Mouse (Mus musculus) mouse embryonic stem cell (cell line): ENCODE data around the gene Trpm7.

Source experiments
- in situ Hi-C, 2 experiments: fragments of 300-500 bp; cut with MboI; formaldehyde crosslinking; loops; 1 replicate in 1 of 2; 3 replicates in 1 of 2; pipeline ENCODE4 v1.14.3; 2019 to 2020; ENCODE audit warnings: low sequenced_read_pairs in 2 of 2, low pct_unique_long_range_greater_than_20kb in 1 of 2, mixed read lengths in 1 of 2; ENCODE audit not compliant: unreplicated experiment in 1 of 2

Trpm7 gene

DNA sequence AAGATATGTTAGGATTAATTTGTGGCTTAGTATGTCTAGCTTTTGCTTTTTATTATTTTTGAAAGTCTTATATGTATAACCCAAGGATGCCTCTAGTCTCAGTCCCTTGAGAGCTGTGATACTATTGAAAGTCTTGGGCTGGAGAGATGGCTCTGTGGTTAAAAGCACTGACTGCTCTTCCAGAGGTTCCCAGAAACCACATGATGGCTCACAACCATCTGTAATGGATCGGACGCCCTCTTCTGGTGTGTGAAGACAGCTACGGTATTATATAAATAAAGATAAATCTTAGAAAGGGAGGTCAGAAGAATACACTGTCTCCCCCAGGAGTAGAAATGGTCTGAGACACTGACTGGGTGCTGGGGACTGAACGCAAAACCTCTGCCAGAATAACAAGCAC, 31.3 kb downstream of the Trpm7 start:
- in situ Hi-C loops: loop anchor here in 1 of 2 experiments (10.0 kb wide), 1 partner anchor 370 kb away; no protein-coding TSS in a partner anchor

DNA sequence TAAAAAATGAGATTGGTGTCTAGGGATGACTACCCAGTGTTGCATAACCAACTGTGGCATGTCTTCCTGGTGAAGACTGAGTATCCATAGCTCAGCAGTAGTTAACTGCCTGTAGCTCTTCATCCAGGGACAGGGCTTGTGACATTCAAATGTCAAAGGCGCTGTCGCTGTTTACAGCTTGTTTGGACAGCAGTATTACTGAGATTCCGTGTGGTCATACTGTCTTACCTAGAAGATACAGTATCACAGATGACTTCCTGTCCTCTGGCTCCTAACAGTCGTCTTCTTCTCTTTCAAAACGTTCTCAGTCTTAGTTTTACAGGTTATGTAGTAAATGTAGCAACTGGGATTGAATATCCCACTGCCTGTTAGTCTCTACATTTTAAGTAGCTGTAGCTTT, 37.2 kb downstream of the Trpm7 start:
- in situ Hi-C loops: no loop called here

DNA sequence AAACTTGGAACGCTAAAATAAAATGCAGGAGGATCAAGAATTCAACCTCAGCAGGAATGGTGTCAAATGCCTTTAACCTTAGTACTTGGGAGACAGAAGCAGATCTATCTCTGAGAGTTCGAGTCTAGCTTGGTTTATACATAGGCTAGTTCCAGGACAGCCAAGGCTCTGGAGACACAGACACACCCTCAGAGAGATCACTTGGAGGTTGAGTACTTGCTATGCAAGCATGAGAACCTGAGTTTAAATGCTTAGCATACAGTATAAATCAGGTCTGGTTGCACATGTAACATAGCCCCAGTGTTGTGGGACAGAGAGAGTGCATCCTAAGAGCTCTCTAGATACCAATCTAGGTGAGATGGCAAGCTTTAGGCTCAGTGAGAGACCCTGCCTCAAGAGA, 58.6 kb downstream of the Trpm7 start:
- in situ Hi-C loops: loop anchor here in 1 of 2 experiments (25.0 kb wide), 1 partner anchor 995 kb away; no protein-coding TSS in a partner anchor

DNA sequence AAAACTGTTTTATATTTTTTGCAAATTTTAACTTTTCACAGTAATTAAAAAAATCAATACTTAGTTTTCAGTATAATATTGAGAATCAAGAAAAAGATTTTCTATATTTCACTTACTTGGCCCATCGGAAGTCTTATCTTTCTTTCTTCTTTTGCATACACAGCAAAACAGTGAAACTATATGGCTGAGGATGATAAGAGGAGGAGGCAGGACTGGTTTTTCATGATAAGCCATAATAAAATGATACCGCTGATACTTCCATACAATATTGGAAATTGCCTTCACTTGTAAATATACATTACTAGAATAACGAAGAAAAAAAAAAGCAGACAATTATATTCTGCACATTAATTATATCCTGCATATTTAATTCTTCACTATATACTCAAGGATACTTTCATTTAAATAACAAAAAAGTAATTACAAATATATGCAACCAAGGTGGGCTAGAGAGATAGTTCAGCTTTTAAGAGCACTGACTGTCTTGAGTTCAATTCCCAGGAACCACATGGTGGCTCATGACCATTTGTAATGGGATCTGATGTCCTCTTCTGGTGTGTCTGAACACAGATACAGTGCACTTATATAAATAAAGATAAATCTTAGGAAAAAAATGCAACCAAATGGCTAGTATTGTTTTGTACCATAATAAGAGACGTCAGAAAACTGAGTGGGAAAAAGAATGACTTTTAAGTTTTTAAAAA, 59.2 kb downstream of the Trpm7 start:
- in situ Hi-C loops: loop anchor here in 1 of 2 experiments (25.0 kb wide), 1 partner anchor 996 kb away; no protein-coding TSS in a partner anchor

DNA sequence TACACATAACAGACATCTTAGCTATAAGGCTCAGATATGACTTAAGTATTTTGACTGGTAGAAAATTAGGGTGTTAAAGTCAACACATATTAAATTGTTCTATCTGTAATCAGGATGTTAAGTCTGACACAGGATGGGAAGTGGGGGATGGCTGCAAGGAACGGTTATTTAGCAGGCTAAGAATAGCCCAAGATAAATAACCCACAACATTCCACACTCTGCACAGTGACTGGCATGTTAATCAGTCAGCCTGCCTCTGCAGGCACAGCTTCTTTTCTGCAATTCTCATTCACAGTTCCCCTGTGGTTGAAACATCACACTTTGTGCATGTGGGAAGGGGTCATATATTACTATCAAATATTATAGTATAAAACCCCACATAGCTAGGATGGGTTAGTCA, 60.2 kb downstream of the Trpm7 start:
- in situ Hi-C loops: loop anchor here in 1 of 2 experiments (25.0 kb wide), 1 partner anchor 996 kb away; no protein-coding TSS in a partner anchor

DNA sequence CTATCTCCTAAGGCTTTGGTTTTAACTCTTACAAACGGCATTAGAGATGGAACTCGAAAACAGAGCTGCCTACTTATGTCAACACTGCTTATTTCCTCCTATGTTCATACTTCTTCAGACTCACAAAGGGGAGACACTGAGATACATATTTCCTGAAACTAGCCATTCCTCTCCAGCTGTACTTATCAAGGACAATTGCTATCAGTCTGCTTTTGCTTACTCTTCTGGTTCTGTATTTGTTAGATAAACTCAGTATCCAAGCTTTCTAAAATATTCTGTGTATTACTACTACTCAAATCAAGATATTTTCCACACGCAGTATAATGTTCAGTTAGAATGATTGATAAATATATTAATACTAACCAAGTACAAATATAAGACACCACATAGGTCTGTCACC, 74.0 kb downstream of the Trpm7 start:
- in situ Hi-C loops: loop anchor here in 1 of 2 experiments (25.0 kb wide), 1 partner anchor 1010 kb away; no protein-coding TSS in a partner anchor

DNA sequence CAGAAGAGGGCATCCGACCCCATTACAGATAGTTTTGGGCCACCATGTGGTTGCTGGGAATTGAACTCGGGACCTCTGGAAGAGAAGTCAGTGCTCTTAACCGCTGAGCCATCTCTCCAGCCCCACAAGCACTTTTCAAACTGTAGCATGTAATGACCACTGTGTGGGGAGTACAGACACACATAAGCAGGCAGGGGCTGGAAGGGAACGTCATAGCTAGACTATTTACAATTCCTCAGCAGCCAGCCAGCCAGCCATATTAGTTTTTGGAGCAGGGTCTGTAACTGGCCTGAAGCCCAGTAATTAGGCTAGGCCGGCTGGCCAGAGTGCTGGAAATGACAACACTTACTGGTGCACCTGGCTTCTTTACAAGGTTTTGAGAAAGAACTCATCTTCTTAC, 77.6 kb downstream of the Trpm7 start:
- in situ Hi-C loops: no loop called here

DNA sequence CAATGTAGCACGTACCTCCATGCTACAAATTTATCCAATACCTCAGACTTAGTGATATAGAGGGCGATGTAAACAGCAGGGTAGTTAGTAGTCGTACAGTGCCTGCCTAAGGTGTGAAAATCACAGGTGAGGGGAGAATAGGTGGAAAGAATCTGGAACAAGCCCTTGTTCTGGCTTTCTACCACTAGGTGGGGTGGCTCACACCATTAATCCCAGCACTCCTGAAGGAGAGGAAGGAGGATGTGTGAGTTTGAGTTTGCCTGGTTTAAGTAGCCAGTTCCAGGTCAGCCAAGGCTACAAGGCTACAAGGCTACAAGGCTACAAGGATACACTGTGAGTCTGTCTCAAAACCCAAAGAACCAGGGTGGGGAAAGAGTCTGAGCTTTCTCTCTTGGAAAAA, 80.3 kb downstream of the Trpm7 start:
- in situ Hi-C loops: no loop called here

DNA sequence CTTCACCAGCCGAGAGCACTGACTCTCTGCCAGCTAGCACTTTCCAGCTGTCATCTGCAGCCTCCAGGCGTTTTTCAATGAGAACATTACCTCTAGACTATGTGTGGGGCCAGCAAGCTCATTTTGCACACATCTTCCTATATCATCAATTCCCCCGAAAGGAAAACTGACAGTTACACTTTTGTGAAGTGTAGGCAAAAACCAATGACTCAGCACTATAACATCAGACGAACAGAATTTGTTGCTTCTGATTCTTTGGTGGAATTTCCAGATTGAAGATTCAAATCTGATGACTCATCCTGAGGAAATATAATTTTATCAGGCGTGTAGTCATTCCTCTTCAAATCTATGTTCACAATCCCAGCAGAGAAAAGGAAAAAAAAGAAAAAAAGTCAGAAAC, 83.4 kb downstream of the Trpm7 start:
- in situ Hi-C loops: no loop called here

DNA sequence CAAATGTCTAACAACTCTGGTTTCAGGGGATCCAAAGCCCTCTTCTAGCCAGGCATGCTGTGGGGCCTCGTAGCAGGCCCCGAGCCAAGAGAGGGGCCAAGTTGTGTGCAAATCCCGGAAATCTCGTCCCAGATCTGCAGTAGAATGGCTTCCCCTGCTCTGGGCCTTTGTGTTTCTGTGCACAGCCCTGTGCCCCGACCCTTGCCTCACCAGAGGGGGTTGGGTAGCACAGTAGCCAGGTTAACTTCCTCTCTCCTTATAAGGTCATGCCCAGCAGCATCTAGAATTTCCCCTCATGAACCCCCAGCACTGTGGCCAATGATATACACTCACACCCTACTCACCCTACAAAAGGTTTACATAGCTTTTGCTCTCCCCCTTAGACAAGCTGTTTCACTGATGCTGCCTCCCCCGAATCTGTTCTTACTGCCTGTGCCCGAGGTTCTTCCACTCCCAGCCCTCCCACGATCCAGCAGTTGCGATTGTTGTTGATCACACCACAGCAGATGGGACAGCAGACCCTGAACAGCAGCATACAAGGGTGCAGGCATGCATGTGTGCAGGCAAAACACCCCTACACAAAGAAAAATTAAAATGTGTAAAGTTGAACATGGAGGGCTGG, 88.2 kb downstream of the Trpm7 start:
- in situ Hi-C loops: loop anchor here (10.0 kb wide), 2 partner anchors 193 to 217 kb away; partner anchors contain the start of gene Ap4e1 (in 1 of the 2)

DNA sequence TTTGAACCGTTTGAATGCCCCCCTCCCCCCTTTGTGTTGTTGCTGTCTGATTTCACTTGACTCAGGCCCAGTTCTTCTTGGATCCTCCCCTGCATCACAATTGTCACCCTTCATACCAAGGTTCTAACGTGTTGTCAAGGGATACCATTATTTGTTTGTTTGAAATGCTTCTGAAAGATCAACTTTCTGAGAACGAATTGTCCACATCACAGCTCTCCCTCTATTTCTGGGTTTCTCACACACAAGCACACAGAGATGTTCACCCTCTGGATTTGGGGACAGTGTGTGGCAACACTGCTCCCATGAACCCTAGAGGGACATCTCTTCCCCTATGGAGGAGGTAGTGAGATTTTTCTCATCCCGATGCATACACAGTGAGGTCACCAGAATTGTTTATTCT, 92.7 kb downstream of the Trpm7 start, which contains the start of gene Usp50:
TSS of gene Usp50 (minus strand) at position 101 of the 400 bp plus-strand sequence.
- in situ Hi-C loops: loop anchor here (10.0 kb wide), 2 partner anchors 189 to 221 kb away; partner anchors contain the start of gene Ap4e1 (in 1 of the 2)

DNA sequence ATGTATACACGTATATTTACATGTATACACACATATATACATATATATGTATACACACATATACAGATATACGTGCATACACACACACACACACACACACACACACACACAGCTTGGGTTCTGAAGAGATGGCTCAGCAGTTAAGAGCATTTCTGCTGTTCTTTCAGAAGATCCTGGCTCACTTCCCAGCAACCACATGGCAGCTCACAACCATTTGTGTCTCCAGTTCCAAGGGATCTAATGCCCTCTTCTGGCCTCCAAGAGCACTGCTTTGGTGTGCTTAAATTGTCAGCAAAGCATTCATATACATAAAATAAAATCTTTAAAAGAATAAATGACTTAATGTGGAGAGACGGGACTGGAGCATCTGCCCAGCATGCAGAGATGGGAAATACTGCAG, 93.6 kb downstream of the Trpm7 start:
- in situ Hi-C loops: loop anchor here (10.0 kb wide), 2 partner anchors 188 to 222 kb away; partner anchors contain the start of gene Ap4e1 (in 1 of the 2)

DNA sequence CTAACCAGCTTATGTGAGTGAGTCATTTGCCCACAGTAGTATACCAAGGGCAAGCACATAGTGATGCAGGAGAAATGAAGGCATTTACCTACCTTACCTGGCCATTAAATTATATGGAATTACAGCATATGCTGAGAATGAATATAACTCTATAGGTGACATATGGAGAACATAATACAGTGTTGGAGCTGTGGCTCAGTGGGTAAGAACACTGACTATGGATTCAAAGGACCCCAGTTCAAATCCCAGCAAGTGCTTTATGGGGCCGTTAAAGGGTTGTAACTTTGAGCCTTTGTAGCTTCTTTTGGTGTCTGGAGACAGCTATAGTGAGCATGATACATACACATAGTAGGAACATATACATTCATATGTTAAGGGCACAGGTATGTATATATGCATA, 94.6 kb downstream of the Trpm7 start:
- in situ Hi-C loops: loop anchor here (10.0 kb wide), 2 partner anchors 187 to 223 kb away; partner anchors contain the start of gene Ap4e1 (in 1 of the 2)

DNA sequence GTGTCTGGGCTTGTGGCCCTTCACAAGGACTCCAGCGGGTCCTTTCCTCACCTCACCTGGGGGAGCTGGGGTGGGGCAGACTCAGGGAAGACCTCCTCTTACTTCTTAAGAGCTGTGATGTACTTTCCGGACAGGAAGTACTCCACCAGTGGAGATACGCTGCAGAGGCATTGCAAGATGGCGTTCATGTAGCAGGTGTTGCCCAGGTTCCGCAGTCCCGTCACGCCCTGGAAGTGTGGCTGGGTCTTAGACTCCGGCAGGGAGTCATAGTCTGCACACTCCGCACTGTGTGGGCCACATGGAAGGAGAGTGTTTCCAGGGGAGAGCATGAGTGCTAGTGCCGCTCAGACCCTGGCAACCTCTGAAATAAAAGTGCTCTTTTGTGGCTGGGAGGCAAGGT, 95.7 kb downstream of the Trpm7 start:
- in situ Hi-C loops: loop anchor here (10.0 kb wide), 2 partner anchors 185 to 225 kb away; partner anchors contain the start of gene Ap4e1 (in 1 of the 2)

DNA sequence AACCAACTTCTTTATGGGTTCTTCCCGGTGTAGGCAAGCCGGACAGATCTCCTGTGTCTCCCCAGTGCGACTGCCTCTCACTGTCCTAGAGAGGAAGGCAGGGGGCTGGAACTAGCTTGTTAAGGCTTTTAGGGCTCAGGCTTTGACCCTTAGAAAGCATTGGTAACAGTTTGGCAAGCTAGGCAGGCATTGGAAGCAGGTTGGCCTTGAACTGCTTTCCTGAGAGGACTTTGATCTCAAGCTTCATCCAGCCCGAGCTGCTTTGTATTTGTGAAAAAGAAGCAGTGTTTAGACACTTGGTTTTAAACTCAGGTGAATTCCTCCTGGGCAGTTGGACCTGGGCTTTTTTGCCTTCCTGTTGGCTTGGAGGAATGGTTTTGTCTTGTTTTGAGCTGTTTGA, 97.2 kb downstream of the Trpm7 start:
- in situ Hi-C loops: no loop called here

DNA sequence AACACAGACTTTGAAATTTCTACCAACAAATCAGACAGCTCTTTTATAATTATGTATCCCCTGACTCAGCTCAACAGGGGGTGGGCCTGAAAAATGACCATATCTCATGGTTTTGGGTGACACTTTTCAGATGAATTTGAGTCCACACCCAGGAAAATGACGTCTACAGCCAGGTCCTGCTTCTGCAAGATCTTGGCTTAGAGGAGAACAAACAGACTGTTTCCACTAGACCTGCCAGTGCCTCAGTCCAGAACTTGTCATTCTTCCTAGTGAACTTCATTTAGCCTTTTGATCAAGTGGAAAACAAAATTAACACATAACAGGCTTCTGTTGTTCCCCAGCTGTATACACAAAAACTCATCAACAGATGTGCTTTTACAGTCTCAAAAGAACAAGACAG, 99.6 kb downstream of the Trpm7 start:
- in situ Hi-C loops: no loop called here

DNA sequence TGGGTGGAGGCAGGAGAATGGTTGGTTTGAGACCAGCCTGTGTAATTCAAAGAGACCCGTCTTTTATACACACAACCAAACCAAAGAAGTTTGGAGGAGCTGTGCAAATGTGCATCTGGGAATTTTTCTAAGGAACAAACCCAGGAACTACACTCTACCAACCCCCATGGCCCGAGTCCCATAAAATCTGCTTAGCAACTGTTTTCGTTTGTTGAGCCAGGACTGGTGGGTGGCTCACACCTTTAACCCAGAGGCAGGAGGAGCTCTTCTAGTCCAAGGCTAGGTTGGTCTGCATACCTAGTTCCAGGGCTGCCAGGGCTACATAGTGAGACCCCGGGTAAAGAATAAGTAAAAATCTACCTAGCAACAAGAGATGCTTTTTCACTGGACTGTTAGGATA, 100.1 kb downstream of the Trpm7 start:
- in situ Hi-C loops: no loop called here

DNA sequence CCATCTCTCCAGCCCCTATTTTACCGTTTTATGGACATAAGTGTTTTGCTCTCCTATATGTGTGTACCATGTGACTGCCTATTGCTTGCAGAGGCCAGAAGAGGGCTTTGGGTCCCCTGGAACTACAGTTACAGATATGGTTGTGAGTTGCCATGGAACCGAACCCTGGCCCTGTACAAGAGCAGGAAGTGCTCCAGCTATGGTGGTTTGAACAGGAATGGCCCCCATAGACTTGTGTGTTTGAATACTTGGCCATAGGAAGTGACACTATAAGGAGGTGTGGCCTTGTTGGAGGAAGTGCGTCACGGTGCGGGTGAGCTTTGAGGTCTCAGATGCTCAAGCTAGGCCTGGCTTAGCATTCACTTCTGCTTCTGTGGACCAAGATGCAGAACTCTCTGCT, 103.8 kb downstream of the Trpm7 start:
- in situ Hi-C loops: no loop called here

DNA sequence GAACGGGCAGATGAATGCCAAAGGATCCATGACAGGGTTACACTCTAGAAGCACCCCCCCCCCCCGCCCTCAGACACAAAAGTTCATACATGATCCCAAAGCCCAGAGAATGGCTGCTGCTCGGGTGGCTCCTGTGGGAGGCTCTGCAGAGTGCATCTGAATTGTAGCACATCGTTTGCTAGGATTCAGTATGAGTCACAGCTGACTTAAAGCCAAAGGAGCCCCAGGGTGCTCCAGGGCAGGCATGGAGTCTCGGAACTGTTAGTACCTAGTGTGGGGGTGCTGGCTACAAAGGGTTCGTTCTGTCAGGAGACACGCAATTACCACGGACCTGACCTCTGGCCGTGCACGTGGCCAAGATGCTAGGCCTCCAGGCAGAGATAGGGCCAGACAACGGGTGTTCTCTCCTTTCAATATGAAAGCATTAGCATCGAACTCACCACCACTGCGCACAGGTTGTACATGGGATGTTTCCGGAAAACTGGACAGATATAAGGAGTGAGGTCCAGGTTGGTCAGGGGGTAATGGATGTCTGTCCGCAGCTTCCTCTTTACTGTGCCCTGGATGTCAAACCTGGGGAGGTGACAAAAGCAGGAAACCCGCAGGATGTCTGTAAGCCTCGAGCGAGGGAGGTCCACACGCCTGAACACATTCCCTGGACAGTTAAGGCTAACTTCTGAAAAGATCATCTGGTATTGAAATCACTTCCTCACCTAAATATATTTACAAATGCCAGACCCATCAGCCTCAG, 106.4 kb downstream of the Trpm7 start:
- in situ Hi-C loops: loop anchor here in 1 of 2 experiments (5.0 kb wide), 1 partner anchor 228 kb away; no protein-coding TSS in a partner anchor
